Mouse (Mus musculus) hindbrain, embryonic 12.5 days (tissue): ENCODE results near the gene Ubxn1. TPM values are rescaled to one million over a fixed set of nuclear protein-coding genes. Genes with fewer than 3 reads are reported as not detected.
A peak's percentile ranks its signal among the peaks of the same experiment; 100 is the strongest.

Source experiments
- ATAC-seq: fragments of 200-750 bp; cut with Nextera tagmentation; 2 replicates; pipeline ENCODE4 v1.8.0; 2017; ENCODE audit warnings: moderate TSS enrichment; ENCODE audit not compliant: low FRiP score
- H3K27ac ChIP-seq: fragments of 300-500 bp; sonication (generic); 2 replicates; pipeline ENCODE4 v1.5.1; 2016; ENCODE audit warnings: mild to moderate bottlenecking
- H3K27me3 ChIP-seq: fragments of 300-500 bp; sonication (generic); 2 replicates; pipeline ENCODE4 v1.6.1; 2016; ENCODE audit warnings: mild to moderate bottlenecking
- H3K36me3 ChIP-seq: fragments of 300-500 bp; sonication (generic); 2 replicates; pipeline ENCODE4 v1.6.1; 2016; ENCODE audit warnings: mild to moderate bottlenecking
- H3K4me1 ChIP-seq: fragments of 300-500 bp; sonication (generic); 2 replicates; pipeline ENCODE4 v1.6.1; 2016
- H3K4me2 ChIP-seq: fragments of 300-500 bp; sonication (generic); replicated peaks from 2 replicates; pipeline ENCODE4 v1.6.1; 2016; ENCODE audit warnings: mild to moderate bottlenecking
- H3K4me3 ChIP-seq: fragments of 300-500 bp; sonication (generic); 2 replicates; pipeline ENCODE4 v1.5.1; 2016; ENCODE audit warnings: mild to moderate bottlenecking
- H3K9ac ChIP-seq: fragments of 300-500 bp; sonication (generic); 2 replicates; pipeline ENCODE4 v1.6.1; 2016; ENCODE audit warnings: mild to moderate bottlenecking, moderate library complexity
- H3K9me3 ChIP-seq: fragments of 300-500 bp; sonication (generic); replicated peaks from 2 replicates; pipeline ENCODE4 v1.6.1; 2016; ENCODE audit warnings: mild to moderate bottlenecking
- WGBS: fragments of 180-500 bp; shearing (Covaris S2); methylation state at CpG from one replicate; pipeline ENCODE4 v1.1.7; 2016; 5-methylcytosine and 5-hydroxymethylcytosine counted together
- polyA plus RNA-seq: library from polyadenylated mRNA; unstranded; fragments of >200 nt; fragmentation: Nextera tagmentation; extraction: Ambion mirVana; gene quantifications from 2 replicates; pipeline ENCODE4 v1.2.1, GENCODE M21; 2016

The Ubxn1 gene
- polyA plus RNA-seq, 1 experiment from 2014 or later: 166 TPM

GRCm38 (mm10) chr19:8839908-8840791 is 31.1 kb upstream of the Ubxn1 start:
- H3K9me3 ChIP-seq: no peaks in the 10 kb centered on the region
- ATAC-seq: peak; percentile 34
- H3K4me2 ChIP-seq: peak overlapping the region; percentile 75
- peak overlapping the region; percentile 45 for H3K4me3 ChIP-seq
- peaks cover 25% of the 10 kb centered on the region for H3K36me3 ChIP-seq
- peak overlapping the region; percentile 98 for H3K27ac ChIP-seq
- H3K9ac ChIP-seq: peak overlapping the region; percentile 84
- H3K4me1 ChIP-seq: peaks cover 29% of the 10 kb centered on the region
- no peaks in the 10 kb centered on the region for H3K27me3 ChIP-seq
- WGBS: 16% methylated on average over 29 of the region's 29 CpGs

DNA sequence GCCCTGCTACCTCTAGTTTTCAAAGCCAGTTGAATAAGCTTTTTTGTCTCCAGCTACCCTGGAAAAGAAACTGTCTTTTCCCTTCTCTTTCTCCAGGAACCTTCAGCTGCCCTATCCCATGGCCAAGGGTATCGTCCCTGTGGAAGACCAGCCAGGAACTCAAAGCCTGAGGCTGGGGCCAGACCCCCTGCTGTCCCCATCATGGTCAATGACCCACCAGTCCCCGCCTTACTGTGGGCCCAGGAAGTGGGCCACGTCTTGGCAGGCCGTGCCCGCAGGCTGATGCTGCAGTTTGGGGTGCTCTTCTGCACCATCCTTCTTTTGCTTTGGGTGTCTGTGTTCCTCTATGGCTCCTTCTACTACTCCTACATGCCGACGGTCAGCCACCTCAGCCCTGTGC is 30.3 kb upstream of the Ubxn1 start:
- H3K9ac ChIP-seq: peak overlapping the region; percentile 84

DNA sequence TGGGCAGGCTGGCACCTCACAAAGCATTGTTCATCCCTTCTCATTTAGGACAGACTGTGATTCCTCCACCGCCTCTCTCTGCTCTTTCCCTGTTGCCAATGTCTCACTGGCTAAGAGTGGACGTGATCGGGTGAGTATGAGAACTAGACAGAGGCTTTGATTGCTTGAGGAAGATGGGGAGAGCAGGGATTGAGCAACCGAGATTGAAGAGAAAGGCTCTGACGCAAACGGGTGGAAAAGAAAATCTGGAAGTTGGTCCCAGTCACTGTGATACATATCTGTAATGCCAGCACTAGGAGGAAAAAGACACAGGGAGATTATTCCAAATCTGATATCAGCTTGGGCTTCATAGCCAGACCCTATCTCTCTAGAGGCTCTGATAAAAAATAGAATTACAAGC is 28.3 kb upstream of the Ubxn1 start:
- 0 out of 2 replicates have a peak overlapping the region, but pooled peaks have one; percentile 1 for H3K9ac ChIP-seq
- no peaks in the 10 kb centered on the region for H3K9me3 ChIP-seq
- H3K36me3 ChIP-seq: peaks cover 39% of the 10 kb centered on the region
- ATAC-seq: no peak
- H3K27me3 ChIP-seq: no peaks in the 10 kb centered on the region
- no peak overlapping the region for H3K4me3 ChIP-seq
- peaks cover 26% of the 10 kb centered on the region for H3K4me1 ChIP-seq
- H3K27ac ChIP-seq: no peak overlapping the region
- H3K4me2 ChIP-seq: no peak overlapping the region
- WGBS: 87% methylated on average over 6 of the region's 6 CpGs

More for the DNA sequence above, 30.3 kb upstream of the Ubxn1 start:
- Histone ChIP-seq H3K27me3 (no peaks in the 10 kb centered on the region), H3K4me3 (peak overlapping the region; percentile 45), H3K9me3 (no peaks in the 10 kb centered on the region), H3K36me3 (peaks cover 24% of the 10 kb centered on the region), H3K4me1 (peaks cover 29% of the 10 kb centered on the region), H3K4me2 (peak overlapping the region; percentile 75), H3K27ac (peak overlapping the region; percentile 98)
- 90% methylated on average over 7 of the region's 7 CpGs for WGBS
- ATAC-seq: no peak

DNA sequence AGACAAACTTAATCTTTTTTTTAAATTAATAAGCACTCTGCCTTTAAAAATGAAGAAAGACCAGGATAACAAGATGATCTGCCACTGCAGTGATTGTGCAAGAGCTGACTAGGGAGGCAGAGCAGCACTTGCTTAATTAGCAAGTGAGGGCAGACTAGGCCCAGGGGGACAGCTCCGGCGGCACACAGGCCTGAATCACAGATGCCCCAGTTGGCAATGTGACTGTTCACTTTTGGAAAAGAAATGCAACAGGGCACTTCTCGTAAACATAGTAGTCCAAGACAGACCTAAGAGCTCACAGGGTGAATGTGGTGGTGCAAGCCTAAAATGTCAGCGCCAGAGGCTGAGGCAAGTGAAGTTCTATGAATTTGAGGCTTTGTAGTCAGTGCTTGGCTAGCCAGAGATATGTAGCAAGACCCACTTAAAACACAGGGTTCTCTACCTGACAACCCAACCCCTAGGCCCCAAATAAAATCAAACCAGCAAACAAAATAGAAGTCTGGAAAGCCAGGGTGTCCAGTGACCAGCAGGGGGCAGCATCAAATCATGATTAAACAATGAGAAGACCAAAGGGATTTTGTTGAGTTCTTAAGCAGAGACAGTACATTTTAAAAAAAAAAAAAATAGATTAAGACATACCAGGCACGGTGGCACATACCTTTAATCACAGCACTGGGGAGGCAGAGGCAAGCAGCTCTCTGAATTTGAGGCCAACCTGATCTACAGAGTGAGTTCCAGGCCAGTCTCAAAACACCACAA is 26.7 kb upstream of the Ubxn1 start:
- no peaks in the 10 kb centered on the region for H3K27me3 ChIP-seq
- H3K27ac ChIP-seq: no peak overlapping the region
- H3K36me3 ChIP-seq: peaks cover 48% of the 10 kb centered on the region
- H3K4me3 ChIP-seq: no peak overlapping the region
- H3K9ac ChIP-seq: no peak overlapping the region
- no peak for ATAC-seq
- no peak overlapping the region for H3K4me2 ChIP-seq
- H3K4me1 ChIP-seq: peaks cover 20% of the 10 kb centered on the region
- no peaks in the 10 kb centered on the region for H3K9me3 ChIP-seq
- 63% methylated on average over 5 of the region's 5 CpGs for WGBS

DNA sequence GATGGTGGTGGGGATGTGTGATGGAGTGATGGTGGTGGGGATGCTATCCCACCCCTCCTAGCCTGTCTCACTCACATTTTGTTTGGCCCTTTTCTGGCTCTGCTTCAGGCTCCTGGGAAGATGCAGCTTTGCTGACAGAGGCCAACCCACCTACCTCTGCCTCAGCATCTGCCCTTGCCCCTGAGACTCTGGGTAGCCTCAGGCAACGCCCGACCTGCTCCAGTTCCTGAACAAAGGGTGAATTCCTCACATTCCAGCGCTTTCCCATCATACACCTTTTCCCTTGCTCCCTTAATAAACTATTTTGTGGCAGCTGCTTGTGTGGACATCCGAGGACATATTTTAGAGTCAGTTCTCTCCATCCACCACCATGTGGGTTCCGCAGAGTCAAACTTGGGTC is 22.9 kb upstream of the Ubxn1 start:
- 81% methylated on average over 5 of the region's 5 CpGs for WGBS
- ATAC-seq: no peak
- Histone ChIP-seq H3K9me3 (no peaks in the 10 kb centered on the region), H3K4me2 (no peak overlapping the region), H3K36me3 (peaks cover 34% of the 10 kb centered on the region), H3K27ac (no peak overlapping the region), H3K27me3 (no peaks in the 10 kb centered on the region), H3K9ac (no peak overlapping the region), H3K4me3 (no peak overlapping the region), H3K4me1 (no peaks in the 10 kb centered on the region)

GRCm38 (mm10) chr19:8850402-8850901 is 20.8 kb upstream of the Ubxn1 start, which contains the start of gene Lrrn4cl:
TSS of gene Lrrn4cl (plus strand) at chr19:8850768.
- H3K27ac ChIP-seq: 0 out of 2 replicates have a peak within 1 kb of the TSS, but pooled peaks have one; percentile 5
- H3K4me2 ChIP-seq: no peak within 1 kb of the TSS
- H3K4me1 ChIP-seq: no peaks in the 10 kb centered on the region
- no peak within 1 kb of the TSS for H3K4me3 ChIP-seq
- H3K9ac ChIP-seq: peak within 1 kb of the TSS; percentile 27; the same call in 1 of the 2 replicates
- ATAC-seq: no peak
- no peaks in the 10 kb centered on the region for H3K9me3 ChIP-seq
- 29% methylated on average over 7 of the region's 7 CpGs for WGBS
- peaks cover 34% of the 10 kb centered on the region for H3K36me3 ChIP-seq
- no peaks in the 10 kb centered on the region for H3K27me3 ChIP-seq

DNA sequence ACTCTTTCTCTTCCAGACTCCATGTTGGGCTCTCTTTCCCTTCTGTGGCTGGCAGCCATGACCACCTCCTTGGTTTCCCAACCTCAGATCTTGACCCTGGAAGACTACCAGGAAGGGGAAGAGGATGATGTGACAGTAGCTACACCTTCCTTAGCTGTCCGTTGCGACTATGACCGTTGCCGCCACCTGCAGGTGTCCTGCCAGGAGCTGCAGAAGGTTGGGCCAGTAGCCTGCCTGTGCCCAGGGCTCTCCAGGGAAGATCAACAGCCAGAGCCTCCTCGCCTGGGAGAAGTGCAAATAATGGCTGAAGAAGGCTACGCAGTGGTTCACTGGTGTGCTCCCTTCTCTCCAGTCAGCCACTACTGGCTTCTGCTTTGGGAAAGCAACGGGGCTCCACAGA is 19.7 kb upstream of the Ubxn1 start:
- no peak for ATAC-seq
- Histone ChIP-seq H3K9me3 (no peaks in the 10 kb centered on the region), H3K27ac (no peak overlapping the region), H3K27me3 (no peaks in the 10 kb centered on the region), H3K4me2 (no peak overlapping the region), H3K4me3 (no peak overlapping the region), H3K36me3 (peaks cover 22% of the 10 kb centered on the region), H3K4me1 (no peaks in the 10 kb centered on the region), H3K9ac (no peak overlapping the region)
- WGBS: 48% methylated on average over 7 of the region's 7 CpGs

GRCm38 (mm10) chr19:8852236-8852928 is 18.9 kb upstream of the Ubxn1 start:
- Histone ChIP-seq H3K4me1 (no peaks in the 10 kb centered on the region), H3K9ac (no peak overlapping the region), H3K4me2 (no peak overlapping the region), H3K27ac (no peak overlapping the region), H3K36me3 (peaks cover 15% of the 10 kb centered on the region), H3K9me3 (no peaks in the 10 kb centered on the region), H3K27me3 (no peaks in the 10 kb centered on the region), H3K4me3 (no peak overlapping the region)
- ATAC-seq: no peak
- 67% methylated on average over 10 of the region's 10 CpGs for WGBS

- peaks cover 8% of the 10 kb centered on the region for H3K36me3 ChIP-seq
- H3K4me2 ChIP-seq: no peak overlapping the region
- no peak for ATAC-seq
- H3K9ac ChIP-seq: no peak overlapping the region
- H3K27ac ChIP-seq: no peak overlapping the region
- H3K4me1 ChIP-seq: no peaks in the 10 kb centered on the region
- WGBS: 83% methylated on average over 3 of the region's 3 CpGs
- H3K4me3 ChIP-seq: no peak overlapping the region
- H3K9me3 ChIP-seq: no peaks in the 10 kb centered on the region
- no peaks in the 10 kb centered on the region for H3K27me3 ChIP-seq
Observed at GRCm38 (mm10) chr19:8853117-8853516, 18.2 kb upstream of the Ubxn1 start.

DNA sequence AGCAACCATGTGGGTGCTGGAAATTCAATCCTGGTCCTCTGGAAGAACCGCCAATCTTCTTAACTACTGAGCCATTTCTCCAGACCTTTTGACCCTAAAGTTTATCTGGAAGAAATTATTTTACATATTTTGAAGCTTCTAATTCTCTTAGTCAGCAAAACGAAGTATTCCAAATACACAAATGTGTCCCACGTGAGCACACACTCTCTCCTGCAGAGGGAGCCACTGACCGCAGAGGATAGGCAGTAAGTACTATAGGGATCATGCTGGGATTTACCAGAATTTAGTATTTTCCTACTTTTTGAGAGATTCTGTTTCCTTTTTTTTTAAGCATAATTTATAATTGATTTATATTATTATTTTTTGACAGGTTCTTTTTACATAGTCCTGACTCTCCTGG is 13.6 kb upstream of the Ubxn1 start:
- Histone ChIP-seq H3K27me3 (no peaks in the 10 kb centered on the region), H3K4me1 (no peaks in the 10 kb centered on the region), H3K4me3 (no peak overlapping the region), H3K27ac (no peak overlapping the region), H3K4me2 (no peak overlapping the region), H3K9me3 (no peaks in the 10 kb centered on the region), H3K9ac (no peak overlapping the region), H3K36me3 (no peaks in the 10 kb centered on the region)
- no peak for ATAC-seq
- WGBS: 38% methylated on average over 4 of the region's 4 CpGs

- Histone ChIP-seq H3K27me3 (no peaks in the 10 kb centered on the region), H3K9me3 (no peaks in the 10 kb centered on the region), H3K4me2 (no peak overlapping the region), H3K4me1 (no peaks in the 10 kb centered on the region), H3K4me3 (no peak overlapping the region), H3K36me3 (no peaks in the 10 kb centered on the region), H3K9ac (no peak overlapping the region), H3K27ac (no peak overlapping the region)
- ATAC-seq: no peak
- 30% methylated on average over 1 of the region's 1 CpGs for WGBS
Observed at GRCm38 (mm10) chr19:8859018-8859417, 12.3 kb upstream of the Ubxn1 start.

DNA sequence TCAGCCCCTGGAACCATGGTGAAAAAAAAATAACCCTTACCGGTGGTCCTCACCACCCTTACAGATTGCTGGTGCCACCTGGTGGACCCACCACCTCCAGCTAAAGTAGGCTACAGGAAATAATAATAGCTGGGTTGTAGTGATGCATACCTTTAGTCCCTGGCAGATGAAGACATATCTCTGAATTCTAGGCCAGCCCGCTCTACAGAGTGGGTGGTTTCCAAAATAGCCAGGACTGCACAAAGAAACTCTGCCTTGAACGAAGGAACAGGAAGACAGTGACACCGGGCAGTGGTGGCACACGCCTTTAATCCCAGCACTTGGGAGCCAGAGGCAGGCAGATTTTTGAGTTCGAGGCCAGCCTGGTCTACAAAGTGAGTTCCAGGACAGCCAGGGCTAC is 7.0 kb upstream of the Ubxn1 start:
- 80% methylated on average over 6 of the region's 6 CpGs for WGBS
- no peak for ATAC-seq
- no peaks in the 10 kb centered on the region for H3K4me1 ChIP-seq
- no peak overlapping the region for H3K27ac ChIP-seq
- no peaks in the 10 kb centered on the region for H3K36me3 ChIP-seq
- H3K4me2 ChIP-seq: no peak overlapping the region
- no peak overlapping the region for H3K9ac ChIP-seq
- no peaks in the 10 kb centered on the region for H3K9me3 ChIP-seq
- no peak overlapping the region for H3K4me3 ChIP-seq
- no peaks in the 10 kb centered on the region for H3K27me3 ChIP-seq
